Mouse (Mus musculus): Measurements from ENCODE around the gene Ppp2r2c.

Gene Ppp2r2c

GRCm38 (mm10) chr5:36897999-36898398 lies 29.7 kb downstream of the Ppp2r2c start:
- no peak for DNase-seq (ENCODE audit: low read depth, low spot score)

DNA sequence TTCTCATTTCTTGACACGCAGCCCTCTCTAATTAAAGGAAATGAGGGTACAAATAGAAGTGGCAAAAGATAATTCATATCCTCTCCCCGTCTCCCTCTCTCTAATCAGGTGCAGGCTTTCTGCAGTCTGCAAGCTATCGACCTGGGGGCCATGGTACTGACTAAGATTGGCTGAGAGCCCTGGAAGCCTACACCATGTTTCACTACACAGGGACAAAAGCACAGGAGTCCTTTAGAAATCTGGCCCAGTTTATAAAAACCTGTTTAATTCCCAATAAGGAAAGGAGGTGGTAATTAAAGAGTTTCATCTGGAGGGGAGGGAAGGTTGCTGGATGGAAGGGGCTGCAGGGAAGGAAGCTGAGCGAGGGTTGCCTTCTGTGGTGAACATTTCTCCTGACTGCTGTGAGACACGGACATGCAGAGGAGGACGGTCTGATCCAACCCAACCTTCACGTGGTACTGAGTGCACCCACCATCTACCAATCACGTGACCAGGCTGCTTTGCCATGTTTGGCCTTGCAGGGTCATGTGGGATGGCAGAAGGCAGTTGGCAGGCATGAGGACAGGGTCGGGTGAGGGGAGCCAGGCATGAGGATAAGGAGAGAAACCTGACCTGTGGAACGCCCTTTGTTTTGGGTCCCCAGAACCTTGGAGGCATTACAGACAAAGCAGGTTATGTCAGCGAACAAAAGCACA lies 30.2 kb downstream of the Ppp2r2c start:
- no peak for DNase-seq (ENCODE audit: low read depth, low spot score)

DNA sequence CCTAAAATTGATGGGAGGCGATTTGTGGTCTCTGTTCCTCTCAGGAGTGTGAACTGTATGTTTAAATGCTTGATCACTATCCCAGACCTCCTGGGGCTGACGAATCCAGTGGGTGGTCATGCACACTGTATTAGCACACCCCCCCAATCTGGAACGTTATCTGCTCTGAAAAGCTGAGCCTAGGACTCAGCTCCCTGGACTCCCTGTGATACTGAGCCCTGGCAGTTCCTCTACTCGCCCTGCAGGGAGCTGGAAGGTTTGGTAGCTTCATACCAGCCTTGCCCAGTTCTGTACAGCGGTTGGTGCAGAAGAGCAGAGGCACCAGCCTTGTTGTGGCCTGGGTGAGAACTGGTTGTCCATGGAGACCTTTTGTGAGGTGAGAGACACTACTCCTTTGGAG lies 31.1 kb downstream of the Ppp2r2c start:
- no peak for DNase-seq (ENCODE audit: low read depth, low spot score)

DNA sequence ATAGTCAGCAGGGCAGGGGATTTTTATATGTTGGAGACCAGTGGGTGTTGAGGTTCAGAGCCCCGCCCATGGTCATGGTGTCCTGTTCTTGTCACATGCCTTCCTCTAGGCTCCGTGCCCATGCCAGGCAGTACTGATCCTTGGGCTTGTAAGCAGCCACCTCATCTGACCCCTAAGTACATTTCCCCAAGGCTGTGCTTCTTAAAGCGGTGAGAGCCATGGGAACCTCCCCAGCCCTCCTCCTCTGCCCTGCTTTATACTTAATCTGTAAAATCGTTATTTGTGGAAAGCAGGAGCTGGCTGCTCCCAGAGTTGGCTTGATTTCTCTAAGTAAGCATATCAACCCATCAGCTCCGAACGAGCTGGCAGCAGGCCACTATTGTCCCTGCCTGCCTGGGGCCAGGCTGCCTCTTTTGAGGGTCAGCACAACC lies 31.9 kb downstream of the Ppp2r2c start:
- DNase-seq (ENCODE audit: low read depth, low spot score), result no peak

GRCm38 (mm10) chr5:36902807-36903206 lies 34.5 kb downstream of the Ppp2r2c start:
- no peak for DNase-seq (ENCODE audit: low read depth, low spot score)

GRCm38 (mm10) chr5:36904131-36904530 lies 35.8 kb downstream of the Ppp2r2c start:
- no peak for DNase-seq (ENCODE audit: low read depth, low spot score)

DNA sequence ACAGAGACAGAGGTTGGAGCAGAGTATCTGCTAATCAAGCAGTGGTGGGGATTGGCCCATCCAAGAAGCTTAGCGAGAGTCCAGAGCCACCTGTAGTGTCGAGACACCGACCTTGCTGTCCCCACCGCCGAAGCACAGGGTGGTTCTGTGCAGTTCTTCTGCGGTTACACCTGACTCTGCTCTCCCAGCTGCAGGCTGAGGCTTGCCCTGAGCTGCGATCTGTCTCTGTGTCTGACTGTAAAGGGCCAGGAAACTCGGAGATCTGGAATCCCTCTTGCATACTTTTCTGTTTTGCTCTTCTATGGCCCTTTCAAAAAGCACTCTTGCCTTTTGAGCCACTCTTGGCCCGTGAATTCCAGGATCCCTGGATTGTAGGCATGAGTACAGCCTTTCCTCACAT lies 36.4 kb downstream of the Ppp2r2c start:
- DNase-seq (ENCODE audit: low read depth, low spot score), result no peak

- DNase-seq (ENCODE audit: low read depth, low spot score), result peak; percentile 29
Measured at GRCm38 (mm10) chr5:36905216-36905615, 36.9 kb downstream of the Ppp2r2c start.

DNA sequence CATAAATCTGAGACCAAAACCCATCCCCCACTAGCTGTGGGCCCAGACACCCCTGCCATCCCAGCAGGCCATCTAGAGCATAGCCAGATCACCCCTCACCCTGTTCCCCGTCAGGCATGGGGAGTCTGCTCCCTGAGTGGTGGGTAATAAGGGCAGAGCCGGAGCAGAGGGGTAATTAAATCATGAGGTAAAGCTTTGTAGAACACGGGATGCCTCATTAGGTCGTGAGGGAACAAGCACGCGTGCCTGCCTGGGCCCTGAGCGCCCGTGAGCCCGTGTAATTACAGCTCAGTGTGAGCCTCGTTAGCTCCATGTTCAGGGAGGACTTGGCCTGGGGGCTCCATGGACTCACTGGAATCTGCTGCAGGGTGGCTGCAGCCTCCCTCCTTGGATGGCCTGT lies 39.4 kb downstream of the Ppp2r2c start:
- no peak for DNase-seq (ENCODE audit: low read depth, low spot score)

- no peak for DNase-seq (ENCODE audit: low read depth, low spot score)
Measured at GRCm38 (mm10) chr5:36909545-36909944, 41.2 kb downstream of the Ppp2r2c start.

GRCm38 (mm10) chr5:36910980-36911379 lies 42.7 kb downstream of the Ppp2r2c start:
- DNase-seq (ENCODE audit: low read depth, low spot score), result no peak

- DNase-seq (ENCODE audit: low read depth, low spot score), result no peak
Measured at GRCm38 (mm10) chr5:36911759-36912352, 43.5 kb downstream of the Ppp2r2c start.

GRCm38 (mm10) chr5:36912602-36913310 lies 44.4 kb downstream of the Ppp2r2c start:
- DNase-seq (ENCODE audit: low read depth, low spot score), result no peak

DNA sequence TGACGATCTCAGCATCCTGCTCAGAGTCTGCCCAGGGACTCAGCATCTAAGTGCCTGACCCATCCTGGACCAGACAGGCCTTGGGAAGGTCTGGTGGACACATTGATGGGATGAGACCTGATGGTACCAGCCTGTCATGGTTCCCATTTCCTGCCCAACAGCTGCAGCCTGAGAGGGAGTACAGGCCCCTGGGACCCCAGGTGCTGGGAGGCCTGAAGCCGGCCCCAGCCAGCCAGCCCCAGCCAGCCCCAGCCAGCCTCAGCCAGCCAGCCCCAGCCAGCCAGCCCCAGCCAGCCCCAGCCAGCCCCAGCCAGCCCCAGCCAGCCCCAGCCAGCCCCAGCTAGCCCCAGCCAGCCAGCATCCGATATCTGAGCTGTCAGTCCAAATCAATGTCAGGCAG lies 46.9 kb downstream of the Ppp2r2c start:
- DNase-seq (ENCODE audit: low read depth, low spot score), result no peak

GRCm38 (mm10) chr5:36916581-36916980 lies 48.3 kb downstream of the Ppp2r2c start:
- no peak for DNase-seq (ENCODE audit: low read depth, low spot score)

DNA sequence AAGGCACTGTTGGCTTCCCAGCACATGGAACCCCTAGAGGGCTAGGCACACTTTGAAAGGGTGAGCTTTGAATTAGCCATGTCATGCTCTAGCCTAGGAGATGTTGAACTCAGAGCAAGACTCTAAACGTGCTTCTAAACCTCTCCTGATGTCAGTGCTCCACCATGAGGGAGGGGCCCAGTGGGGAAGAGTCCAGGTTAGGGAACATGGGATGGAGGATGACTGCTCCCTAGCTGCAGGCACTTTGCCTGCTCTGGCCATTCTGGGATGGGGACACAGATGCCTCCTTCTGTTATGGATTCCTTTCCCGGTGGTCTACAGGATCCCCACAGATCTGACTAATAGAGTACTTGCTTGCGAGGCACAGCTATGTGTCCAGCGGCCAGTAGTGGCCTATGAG lies 48.9 kb downstream of the Ppp2r2c start:
- no peak for DNase-seq (ENCODE audit: low read depth, low spot score)

GRCm38 (mm10) chr5:36918016-36918415 lies 49.7 kb downstream of the Ppp2r2c start:
- DNase-seq (ENCODE audit: low read depth, low spot score), result no peak

DNA sequence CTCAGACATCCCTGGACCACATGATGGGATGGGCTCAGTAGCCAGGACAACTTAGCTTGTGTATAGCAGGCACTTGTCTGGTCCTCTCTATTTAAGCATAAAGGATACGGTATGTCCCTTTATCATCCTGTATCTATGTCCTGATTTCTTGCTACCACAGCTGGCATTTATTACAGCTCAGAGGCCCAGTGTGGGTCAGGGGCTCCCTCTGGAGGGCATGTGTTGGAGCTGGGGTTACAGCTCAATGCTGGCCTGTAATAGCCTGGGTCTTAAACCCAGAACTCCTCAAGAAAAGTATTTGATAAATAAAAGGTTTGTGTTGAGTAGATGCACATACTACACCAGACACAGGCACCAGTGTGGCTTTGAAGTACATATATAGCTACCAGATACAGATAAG lies 51.8 kb downstream of the Ppp2r2c start:
- no peak for DNase-seq (ENCODE audit: low read depth, low spot score)

DNA sequence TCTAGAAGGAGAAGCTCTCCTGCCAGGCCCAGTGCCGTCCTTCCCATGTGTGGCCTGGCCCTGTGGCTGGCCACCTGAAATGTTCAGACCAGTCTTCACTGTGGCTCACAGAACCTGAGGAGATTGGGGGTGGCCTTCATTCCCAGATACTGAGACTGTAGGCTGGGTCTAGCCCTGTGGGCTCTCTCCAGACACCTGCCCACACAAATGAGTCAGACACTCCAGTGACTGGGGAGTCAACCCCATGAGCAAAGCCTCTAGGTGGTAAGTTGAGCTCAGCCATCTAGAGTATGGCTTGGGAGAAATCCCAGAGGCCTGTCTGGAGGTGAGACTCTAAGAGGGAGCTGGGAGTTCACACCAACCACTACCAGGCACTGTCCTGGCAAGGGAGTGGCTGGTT lies 53.6 kb downstream of the Ppp2r2c start:
- DNase-seq (ENCODE audit: low read depth, low spot score), result no peak

DNA sequence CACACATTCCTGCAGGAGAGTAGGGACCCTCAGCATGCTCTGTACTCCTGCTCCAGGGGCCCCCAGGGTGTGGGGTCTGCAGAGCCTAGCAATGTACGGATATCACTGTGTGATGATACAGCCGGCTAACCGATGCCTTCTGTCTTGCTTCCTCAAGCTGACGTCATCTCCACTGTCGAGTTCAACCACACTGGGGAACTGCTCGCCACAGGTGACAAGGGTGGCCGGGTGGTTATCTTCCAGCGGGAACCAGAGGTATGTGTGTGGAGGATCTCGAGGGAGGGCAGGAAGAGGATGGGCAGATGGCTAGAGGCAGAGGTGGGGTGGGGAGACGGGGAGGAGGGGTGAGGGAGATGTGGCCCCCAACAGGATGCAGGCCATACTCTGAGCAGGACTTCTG lies 54.5 kb downstream of the Ppp2r2c start:
- DNase-seq (ENCODE audit: low read depth, low spot score), result no peak

DNA sequence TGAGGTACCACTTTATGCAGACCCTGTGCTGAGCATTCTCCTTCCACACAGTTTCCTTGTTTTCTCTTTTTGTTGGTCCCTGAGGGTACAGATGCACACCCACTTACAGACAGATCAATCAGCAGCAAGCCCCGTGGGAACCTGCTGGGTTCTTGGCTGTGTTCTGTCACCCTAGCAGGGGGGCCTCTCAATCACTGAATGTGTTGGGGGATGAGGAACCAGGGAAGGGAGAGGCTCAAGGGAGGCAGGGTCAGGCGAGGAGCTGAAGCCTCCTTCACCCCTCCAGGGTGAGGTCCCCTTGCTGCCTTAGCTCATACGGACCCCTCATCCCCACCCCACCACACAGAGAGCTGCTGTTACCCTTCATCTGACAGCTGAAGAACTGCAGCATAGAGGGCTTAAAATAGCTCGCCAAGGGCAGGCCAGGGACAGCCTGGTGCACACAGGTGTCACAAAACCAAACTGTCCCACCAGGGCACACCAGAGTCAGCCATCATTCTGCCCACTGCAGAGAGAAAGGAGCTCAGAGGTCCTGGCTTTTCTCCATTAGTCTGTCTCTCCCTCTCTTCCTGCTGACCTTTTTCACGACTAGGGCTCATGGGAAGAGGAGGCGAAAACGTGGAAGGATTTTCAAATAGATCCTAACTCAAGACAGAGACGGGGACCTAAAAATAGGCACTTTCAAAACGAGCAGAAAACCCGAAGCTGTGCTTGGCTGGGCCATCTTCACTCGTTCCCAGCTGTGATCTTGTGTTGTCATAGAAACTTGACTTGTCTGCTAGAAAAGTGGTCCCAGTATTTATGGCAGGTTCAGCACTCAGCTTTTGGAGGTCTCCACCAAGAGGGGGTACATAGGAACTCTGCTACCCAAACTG lies 55.8 kb downstream of the Ppp2r2c start:
- no peak for DNase-seq (ENCODE audit: low read depth, low spot score)

DNA sequence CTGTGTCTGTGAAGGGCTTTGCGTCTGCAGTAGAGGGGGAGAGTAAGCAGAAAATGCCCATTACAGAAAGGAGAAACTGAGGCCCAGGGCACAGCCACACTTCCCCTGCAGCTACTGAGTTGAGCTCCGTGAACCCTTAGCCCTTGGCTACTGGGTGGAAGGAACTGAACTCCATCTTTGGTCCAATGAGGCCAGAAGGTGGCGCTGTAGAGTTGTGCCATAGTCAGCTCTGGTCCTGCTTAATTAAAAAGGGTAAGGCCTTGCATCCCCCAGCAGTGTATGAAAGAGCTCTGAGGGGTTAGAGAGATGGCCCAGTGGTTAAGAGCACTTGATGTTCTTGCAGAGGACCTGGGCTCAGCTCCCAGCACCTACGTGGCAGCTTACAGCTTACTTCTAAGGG lies 60.4 kb downstream of the Ppp2r2c start:
- DNase-seq (ENCODE audit: low read depth, low spot score), result no peak

Data from skeletal muscle tissue, adult 2 months (tissue).